Mouse (Mus musculus) limb, embryonic 10.5 days (tissue): ENCODE results near the gene Rogdi. TPM values are rescaled to one million over a fixed set of nuclear protein-coding genes. Genes with fewer than 3 reads are reported as not detected.

Source experiments
- polyA plus RNA-seq: library from polyadenylated mRNA; unstranded; fragments of >200 nt; fragmentation: Nextera tagmentation; extraction: Ambion mirVana; gene quantifications from 2 replicates; pipeline ENCODE4 v1.2.1, GENCODE M21; 2016

Gene Rogdi
- polyA plus RNA-seq, 1 experiment from 2014 or later, result 70.7 TPM

Other genes with a start within 250 kb of the Rogdi start
- gene Cdip1, start 223.3 kb downstream of the Rogdi start, polyA plus RNA-seq, result 112 TPM in 2 replicates
- gene 4930562C15Rik, start 178.1 kb downstream of the Rogdi start, polyA plus RNA-seq, result 0.40 and 0.71 TPM in 2 replicates
- 43.6 and 43.8 TPM in 2 replicates for gene Ubald1, start 133.2 kb downstream of the Rogdi start, polyA plus RNA-seq
- gene Mgrn1, start 127.3 kb downstream of the Rogdi start, polyA plus RNA-seq, result 68.0 and 84.5 TPM in 2 replicates
- 156 and 167 TPM in 2 replicates for gene Nudt16l1, start 74.8 kb downstream of the Rogdi start, polyA plus RNA-seq
- gene Anks3, start 49.3 kb downstream of the Rogdi start, polyA plus RNA-seq, result 43.6 and 55.6 TPM in 2 replicates
- not detected in 2 replicates for gene Sept12, start 15.7 kb downstream of the Rogdi start, polyA plus RNA-seq
- 1.6 and 2.2 TPM in 2 replicates for gene Smim22, start 6.3 kb downstream of the Rogdi start, polyA plus RNA-seq
- 191 and 204 TPM in 2 replicates for gene Glyr1, start 36.3 kb upstream of the Rogdi start, polyA plus RNA-seq
- 19.1 and 22.7 TPM in 2 replicates for gene Ubn1, start 36.5 kb upstream of the Rogdi start, polyA plus RNA-seq
- gene Ppl, start 118.9 kb upstream of the Rogdi start, polyA plus RNA-seq, result 2.3 and 3.0 TPM in 2 replicates
- 0.04 TPM in 1 of 2 replicates, not detected in the other for gene Sec14l5, start 133.6 kb upstream of the Rogdi start, polyA plus RNA-seq
- gene Nagpa, start 190.5 kb upstream of the Rogdi start, polyA plus RNA-seq, result 16.9 and 19.5 TPM in 2 replicates
- 0.60 and 1.4 TPM in 2 replicates for gene AU021092, start 208.7 kb upstream of the Rogdi start, polyA plus RNA-seq
- gene Alg1, start 220.1 kb upstream of the Rogdi start, polyA plus RNA-seq, result 25.9 and 29.9 TPM in 2 replicates
- gene Eef2kmt, start 242.4 kb upstream of the Rogdi start, polyA plus RNA-seq, result 18.2 and 19.4 TPM in 2 replicates